Mouse (Mus musculus) lung, embryonic 14.5 days (tissue): Measurements from ENCODE around the gene Agr2. TPM values are rescaled to one million over a fixed set of nuclear protein-coding genes. Genes with fewer than 3 reads are reported as not detected.
A peak's percentile ranks its signal among the peaks of the same experiment; 100 is the strongest.

Source experiments
- ATAC-seq: fragments of 200-750 bp; cut with Nextera tagmentation; 2 replicates; pipeline ENCODE4 v1.8.0; 2017; ENCODE audit warnings: mild to moderate bottlenecking, moderate TSS enrichment, moderate library complexity; ENCODE audit not compliant: insufficient read depth
- DNase-seq: peaks from one replicate; pipeline ENCODE4 v3.0.0-alpha.2; 2015
- H3K27ac ChIP-seq: fragments of 300-500 bp; sonication (generic); 2 replicates; pipeline ENCODE4 v1.5.1; 2014; ENCODE audit warnings: low read depth, mild to moderate bottlenecking, moderate library complexity
- H3K27me3 ChIP-seq: fragments of 300-500 bp; sonication (generic); 2 replicates; pipeline ENCODE4 v1.6.1; 2014; ENCODE audit warnings: low read length, control low read depth; ENCODE audit not compliant: insufficient read depth
- H3K36me3 ChIP-seq: fragments of 300-500 bp; sonication (generic); 2 replicates; pipeline ENCODE4 v1.6.1; 2014; ENCODE audit warnings: control low read depth; ENCODE audit not compliant: insufficient read depth
- H3K4me1 ChIP-seq: fragments of 300-500 bp; sonication (generic); 2 replicates; pipeline ENCODE4 v1.6.1; 2014; ENCODE audit warnings: antibody characterized with exemption, control low read depth; ENCODE audit not compliant: insufficient read depth
- H3K4me2 ChIP-seq: fragments of 300-500 bp; sonication (generic); 2 replicates; pipeline ENCODE4 v1.6.1; 2014; ENCODE audit warnings: mild to moderate bottlenecking
- H3K4me3 ChIP-seq: fragments of 300-500 bp; sonication (generic); 2 replicates; pipeline ENCODE4 v1.5.1; 2014; ENCODE audit warnings: low read depth, low read length
- H3K9ac ChIP-seq: fragments of 300-500 bp; sonication (generic); 2 replicates; pipeline ENCODE4 v1.6.1; 2014
- H3K9me3 ChIP-seq: fragments of 300-500 bp; sonication (generic); 2 replicates; pipeline ENCODE4 v1.6.1; 2016; ENCODE audit warnings: low read depth, low read length, control low read depth
- CTCF ChIP-seq: IDR thresholded peaks from 2 replicates; pipeline ENCODE4 v1.5.1; 2016; ENCODE audit warnings: antibody characterized with exemption, low read depth
- WGBS: fragments of 180-500 bp; shearing (Covaris S2); extraction: QIAGEN DNeasy Blood & Tissue Kit; methylation state at CpG from one replicate; pipeline ENCODE4 v1.1.7; 2014; 5-methylcytosine and 5-hydroxymethylcytosine counted together
- polyA plus RNA-seq: library from polyadenylated mRNA; unstranded; fragments of >200 nt; fragmentation: Nextera tagmentation; extraction: Ambion mirVana; gene quantifications from 2 replicates; pipeline ENCODE4 v1.2.1, GENCODE M21; 2014

Gene Agr2
- polyA plus RNA-seq, 1 experiment from 2014 or later, result 0.41 TPM

DNA sequence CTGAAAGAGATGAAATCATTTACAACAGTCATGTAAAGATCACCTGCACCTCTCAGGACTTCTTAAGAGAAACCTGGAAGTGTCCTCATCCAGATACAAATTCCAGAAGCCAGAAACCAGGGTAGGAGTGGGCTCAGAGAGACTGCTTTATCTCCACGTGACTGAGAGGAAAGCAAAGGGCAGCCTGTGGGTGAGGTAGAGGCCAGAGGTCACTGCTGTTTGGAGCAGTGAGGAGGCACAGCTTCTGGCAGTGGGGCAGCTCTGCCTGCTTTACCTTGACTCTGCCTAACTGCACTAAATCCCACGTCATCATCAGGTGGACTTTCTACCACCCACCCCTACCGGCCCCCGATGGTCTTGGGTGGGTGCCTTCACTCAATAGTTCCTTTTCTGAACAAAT lies 12.0 kb downstream of the Agr2 start:
- no peak for TF ChIP-seq CTCF
- Histone ChIP-seq H3K4me2 (no peak overlapping the region), H3K27me3 (no peaks in the 10 kb centered on the region), H3K9me3 (no peaks in the 10 kb centered on the region), H3K27ac (no peak overlapping the region), H3K4me1 (no peaks in the 10 kb centered on the region), H3K4me3 (no peak overlapping the region), H3K36me3 (no peaks in the 10 kb centered on the region), H3K9ac (no peak overlapping the region)
- 62% methylated on average over 4 of the region's 4 CpGs for WGBS
- DNase-seq (no peak), ATAC-seq (no peak)

DNA sequence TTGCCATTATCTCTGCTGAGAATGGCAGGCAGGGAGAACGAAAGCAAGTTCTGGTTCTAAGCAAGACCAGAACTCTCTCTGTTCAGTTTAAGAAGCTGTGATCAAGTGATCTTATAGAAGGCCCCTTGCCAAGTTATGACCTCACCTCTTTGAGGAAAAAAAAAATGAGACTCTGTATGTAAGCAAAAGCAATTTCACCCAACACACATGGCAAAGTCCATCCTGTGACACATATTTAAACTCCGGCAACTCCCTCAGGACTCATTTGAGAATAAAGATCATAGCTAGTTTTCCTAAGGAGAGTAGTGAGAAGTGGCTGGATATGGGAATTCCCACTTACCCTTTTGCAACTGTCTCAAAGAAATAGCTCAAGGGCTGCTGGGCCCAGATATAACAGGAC lies 14.9 kb downstream of the Agr2 start:
- no peak for TF ChIP-seq CTCF
- Histone ChIP-seq H3K4me2 (no peak overlapping the region), H3K27ac (no peak overlapping the region), H3K4me1 (no peaks in the 10 kb centered on the region), H3K9me3 (no peaks in the 10 kb centered on the region), H3K9ac (no peak overlapping the region), H3K27me3 (no peaks in the 10 kb centered on the region), H3K36me3 (no peaks in the 10 kb centered on the region), H3K4me3 (no peak overlapping the region)
- 51% methylated on average over 2 of the region's 2 CpGs for WGBS
- ATAC-seq, result no peak
- peak; percentile 61 for DNase-seq

DNA sequence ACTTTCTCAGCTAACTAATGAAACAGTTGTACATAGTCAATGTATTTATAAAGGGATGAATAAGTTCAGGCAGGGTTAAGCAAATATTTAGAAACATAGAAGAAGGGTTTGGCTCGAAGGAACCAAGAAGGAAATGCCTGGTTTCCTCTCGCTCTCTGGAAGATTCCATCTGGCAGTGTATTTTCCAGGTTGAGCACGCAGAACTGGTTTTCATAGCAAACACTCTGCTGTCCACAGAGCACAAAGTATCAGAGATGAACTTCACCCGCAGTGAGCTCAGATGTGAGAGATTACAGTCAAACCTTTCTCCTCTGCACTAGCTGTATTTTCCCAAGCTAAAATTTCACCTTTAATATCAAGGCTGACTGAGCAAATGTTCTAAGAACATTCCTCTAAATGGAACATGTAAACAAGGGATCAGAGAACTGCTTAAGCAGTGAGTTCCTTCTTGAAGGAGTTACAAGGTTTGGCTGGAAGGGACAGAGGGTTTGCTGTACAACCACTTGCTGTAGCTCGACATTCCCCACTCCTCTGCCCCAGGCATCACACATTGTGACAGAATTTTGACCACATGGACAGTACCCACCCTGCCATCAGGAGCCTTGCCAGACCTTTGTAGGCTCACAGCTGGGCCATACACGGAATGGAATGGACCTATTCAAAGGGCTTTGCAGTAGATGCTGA lies 15.8 kb downstream of the Agr2 start:
- Histone ChIP-seq H3K9me3 (no peaks in the 10 kb centered on the region), H3K27me3 (no peaks in the 10 kb centered on the region), H3K36me3 (no peaks in the 10 kb centered on the region), H3K27ac (peak overlapping the region; percentile 21), H3K4me1 (no peaks in the 10 kb centered on the region), H3K4me2 (no peak overlapping the region), H3K9ac (no peak overlapping the region), H3K4me3 (no peak overlapping the region)
- ATAC-seq (no peak), DNase-seq (peak; percentile 57)
- TF ChIP-seq CTCF, result no peak
- 24% methylated on average over 6 of the region's 6 CpGs for WGBS

DNA sequence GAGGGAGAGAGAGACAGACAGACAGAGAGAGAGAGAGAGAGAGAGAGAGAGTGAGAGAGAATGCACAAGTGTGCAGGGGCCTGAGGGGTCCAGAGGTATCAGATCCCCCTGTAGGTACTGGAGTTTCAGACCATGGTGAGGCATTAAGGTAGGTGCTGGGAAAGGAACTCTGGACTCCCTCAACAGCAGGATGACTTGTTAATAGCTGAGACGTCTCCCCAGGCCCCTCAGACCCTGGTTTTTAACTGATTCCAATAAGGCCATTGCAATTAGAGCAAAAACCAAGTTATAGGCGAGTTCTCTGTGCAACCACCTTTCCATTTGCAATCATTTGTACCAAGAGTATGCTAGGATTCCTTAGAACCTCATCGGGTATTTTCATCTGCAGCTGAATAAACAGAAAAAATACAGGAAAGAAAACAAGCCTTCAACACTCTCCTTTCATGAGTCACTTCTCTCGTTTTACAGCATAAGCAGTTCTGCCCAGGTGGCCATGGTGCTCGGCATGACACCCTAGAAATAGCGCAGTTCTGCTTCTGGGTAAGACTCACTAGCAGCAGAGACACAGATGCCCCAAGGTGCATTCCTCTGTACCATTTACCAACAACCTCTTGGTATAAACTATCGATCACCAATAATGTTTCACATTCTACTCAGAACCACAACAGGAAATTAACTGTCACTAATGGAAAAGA lies 20.7 kb downstream of the Agr2 start:
- TF ChIP-seq CTCF, result no peak
- ATAC-seq (no peak), DNase-seq (no peak)
- no peaks in the 10 kb centered on the region for H3K27me3 ChIP-seq
- no peak overlapping the region for H3K4me3 ChIP-seq
- H3K4me2 ChIP-seq, result no peak overlapping the region
- WGBS, result 62% methylated on average over 7 of the region's 7 CpGs
- no peaks in the 10 kb centered on the region for H3K36me3 ChIP-seq
- H3K27ac ChIP-seq, result no peak overlapping the region
- no peak overlapping the region for H3K9ac ChIP-seq
- H3K9me3 ChIP-seq, result no peaks in the 10 kb centered on the region
- no peaks in the 10 kb centered on the region for H3K4me1 ChIP-seq

GRCm38 (mm10) chr12:36017791-36018190 lies 25.1 kb downstream of the Agr2 start:
- no peaks in the 10 kb centered on the region for H3K27me3 ChIP-seq
- DNase-seq (no peak), ATAC-seq (no peak)
- no peak overlapping the region for H3K27ac ChIP-seq
- H3K4me1 ChIP-seq, result no peaks in the 10 kb centered on the region
- H3K9me3 ChIP-seq, result no peaks in the 10 kb centered on the region
- 70% methylated on average over 2 of the region's 2 CpGs for WGBS
- no peak overlapping the region for H3K9ac ChIP-seq
- H3K36me3 ChIP-seq, result no peaks in the 10 kb centered on the region; the same call in 1 of the 2 replicates
- no peak for TF ChIP-seq CTCF
- no peak overlapping the region for H3K4me2 ChIP-seq
- H3K4me3 ChIP-seq, result no peak overlapping the region

DNA sequence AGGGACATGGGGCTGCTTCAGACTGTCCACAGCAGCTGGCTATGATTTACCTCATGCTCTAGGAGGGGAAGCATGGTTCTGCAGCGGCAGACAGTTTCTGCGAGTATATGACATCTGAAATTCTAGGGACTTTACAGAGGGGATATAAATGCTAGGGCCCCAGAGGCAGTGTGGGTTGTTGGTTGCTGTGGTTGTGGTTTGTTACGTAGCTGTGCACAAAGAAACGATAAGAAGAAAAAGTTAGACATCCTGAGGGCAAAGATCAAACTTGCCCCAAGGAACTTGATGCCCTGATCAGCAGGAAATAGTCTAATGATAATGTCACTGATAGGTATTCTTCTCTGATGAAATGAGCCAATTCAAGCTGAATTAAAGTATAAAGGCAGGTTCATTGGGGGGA lies 26.9 kb downstream of the Agr2 start:
- Histone ChIP-seq H3K4me2 (no peak overlapping the region), H3K36me3 (no peaks in the 10 kb centered on the region; the same call in 1 of the 2 replicates), H3K4me1 (no peaks in the 10 kb centered on the region), H3K27ac (no peak overlapping the region), H3K27me3 (no peaks in the 10 kb centered on the region), H3K9ac (no peak overlapping the region), H3K4me3 (no peak overlapping the region), H3K9me3 (no peaks in the 10 kb centered on the region)
- DNase-seq, result no peak
- TF ChIP-seq CTCF, result no peak
- 83% methylated on average over 4 of the region's 4 CpGs for WGBS
- no peak for ATAC-seq

DNA sequence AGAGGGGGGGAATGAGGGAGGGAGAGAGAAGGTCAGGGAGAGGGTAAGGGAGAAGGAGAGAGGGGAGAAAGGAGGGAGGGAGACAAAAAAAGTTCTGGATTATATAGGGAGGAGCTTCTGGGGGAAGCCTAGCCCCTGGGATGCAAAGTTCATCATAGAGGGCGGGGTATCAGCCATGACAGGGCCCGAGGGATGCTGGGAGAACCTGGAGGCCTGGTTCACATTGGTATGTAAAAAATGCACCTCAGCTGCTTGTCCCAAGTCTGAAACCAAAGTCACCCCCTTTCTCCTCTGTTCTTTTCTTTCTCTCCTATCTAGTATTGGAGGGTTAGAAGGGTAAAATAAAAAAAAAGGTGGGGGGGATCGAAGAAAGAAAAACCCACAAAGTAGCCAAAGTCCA lies 27.4 kb downstream of the Agr2 start:
- no peaks in the 10 kb centered on the region for H3K27me3 ChIP-seq
- H3K27ac ChIP-seq, result no peak overlapping the region
- TF ChIP-seq CTCF, result no peak
- 74% methylated on average over 3 of the region's 3 CpGs for WGBS
- H3K4me1 ChIP-seq, result no peaks in the 10 kb centered on the region
- H3K9me3 ChIP-seq, result no peaks in the 10 kb centered on the region
- H3K4me2 ChIP-seq, result no peak overlapping the region
- H3K36me3 ChIP-seq, result no peaks in the 10 kb centered on the region; the same call in 1 of the 2 replicates
- ATAC-seq (no peak), DNase-seq (no peak)
- no peak overlapping the region for H3K4me3 ChIP-seq
- H3K9ac ChIP-seq, result no peak overlapping the region
